Mouse (Mus musculus) adrenal gland (tissue): ENCODE data around the gene Rpl26.

Experiments used
- intact Hi-C: fragments of 180-260 bp; cut with DNase I; formaldehyde crosslinking; loops from one replicate; pipeline ENCODE4 v1.15.1; 2025

The Rpl26 gene

DNA sequence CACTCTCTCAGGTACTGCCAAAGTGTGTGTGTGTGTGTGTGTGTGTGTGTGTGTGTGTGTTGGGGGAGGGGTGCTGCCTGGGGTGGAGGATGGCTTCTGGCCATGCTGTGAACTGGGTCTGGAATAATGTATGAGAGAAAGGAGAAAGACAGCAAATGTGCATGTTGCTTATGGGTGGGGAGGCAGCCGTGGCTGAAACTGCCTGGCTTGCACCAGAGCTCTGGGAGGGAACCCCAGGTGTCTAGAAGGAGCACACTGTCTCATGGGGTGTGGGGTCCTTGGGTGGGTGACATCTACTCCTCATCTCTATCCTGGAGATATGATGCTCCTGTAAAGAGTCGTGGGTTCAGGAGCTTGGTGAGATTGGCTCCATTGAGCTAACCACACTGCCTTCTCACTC, 12.7 kb upstream of the Rpl26 start:
- intact Hi-C loops, result no loop called here

GRCm38 (mm10) chr11:68890625-68891024, 10.8 kb upstream of the Rpl26 start:
- intact Hi-C loops, result no loop called here

GRCm38 (mm10) chr11:68891823-68892222, 9.6 kb upstream of the Rpl26 start:
- intact Hi-C loops, result no loop called here

GRCm38 (mm10) chr11:68892233-68892832, 9.1 kb upstream of the Rpl26 start:
- intact Hi-C loops, result no loop called here

DNA sequence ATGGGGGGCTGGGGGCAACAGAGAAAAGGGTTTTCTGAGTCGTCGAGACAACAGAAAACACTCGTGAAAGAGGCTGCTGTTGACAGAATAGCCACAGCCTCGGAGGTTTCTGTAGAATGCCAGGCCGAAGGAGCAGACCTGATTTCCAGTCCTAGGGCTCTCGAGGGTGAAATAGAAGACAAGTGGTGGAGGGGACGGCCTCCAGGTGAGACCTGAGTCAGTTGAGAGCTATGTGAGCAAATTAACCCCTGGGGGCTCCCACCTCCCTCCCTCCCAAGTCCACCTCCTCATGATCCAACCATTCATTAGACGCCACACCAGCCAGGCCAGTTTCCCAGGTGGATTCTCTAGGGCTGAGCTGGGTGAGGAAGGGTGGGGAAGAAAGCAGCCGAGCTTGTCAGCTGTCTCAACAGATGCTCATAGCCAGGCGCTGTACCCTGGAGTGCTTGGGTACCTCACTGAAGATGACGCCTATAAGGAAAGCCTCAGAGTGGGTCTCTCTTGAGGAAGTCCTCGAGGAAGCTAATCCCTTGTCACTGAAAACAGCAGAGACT, 7.4 kb upstream of the Rpl26 start:
- intact Hi-C loops, result no loop called here

GRCm38 (mm10) chr11:68896247-68896646, 5.1 kb upstream of the Rpl26 start:
- intact Hi-C loops, result no loop called here

GRCm38 (mm10) chr11:68897120-68897519, 4.3 kb upstream of the Rpl26 start:
- intact Hi-C loops, result no loop called here

GRCm38 (mm10) chr11:68897838-68898237, 3.5 kb upstream of the Rpl26 start:
- intact Hi-C loops, result no loop called here

- intact Hi-C loops, result no loop called here
These were observed 2.6 kb upstream of the Rpl26 start for GRCm38 (mm10) chr11:68898790-68899189.

GRCm38 (mm10) chr11:68899815-68900214, 1.6 kb upstream of the Rpl26 start:
- intact Hi-C loops, result loop anchor here (5.0 kb wide), 2 partner anchors 67 to 137 kb away; partner anchors contain the start of gene Slc25a35

- intact Hi-C loops, result loop anchor here (5.0 kb wide), 2 partner anchors 67 to 137 kb away; partner anchors contain the start of gene Slc25a35
These were observed 648 bp upstream of the Rpl26 start for GRCm38 (mm10) chr11:68900519-68901350.

GRCm38 (mm10) chr11:68902047-68902364, 623 bp downstream of the Rpl26 start:
- intact Hi-C loops, result loop anchor here (5.0 kb wide), 2 partner anchors 65 to 135 kb away; partner anchors contain the start of gene Slc25a35

DNA sequence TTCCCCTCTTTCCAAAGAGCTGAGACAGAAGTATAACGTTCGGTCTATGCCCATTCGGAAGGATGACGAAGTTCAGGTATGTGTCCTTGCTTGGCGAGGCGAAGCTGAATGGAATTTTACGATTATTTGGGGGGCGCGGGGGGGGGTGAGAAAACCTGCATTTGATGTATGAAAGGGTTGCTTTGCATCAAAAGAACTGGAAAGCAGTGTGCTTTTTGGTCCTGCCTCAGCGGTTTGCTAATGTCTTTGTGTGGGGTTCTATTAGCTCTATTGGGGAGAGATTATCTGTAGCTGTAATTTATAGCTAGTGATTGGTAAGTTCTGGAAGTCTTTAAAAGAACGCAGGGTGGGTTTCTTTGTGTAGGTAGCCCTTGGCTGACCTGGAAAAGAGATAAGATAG, 984 bp downstream of the Rpl26 start:
- intact Hi-C loops, result loop anchor here (5.0 kb wide), 2 partner anchors 65 to 135 kb away; partner anchors contain the start of gene Slc25a35

DNA sequence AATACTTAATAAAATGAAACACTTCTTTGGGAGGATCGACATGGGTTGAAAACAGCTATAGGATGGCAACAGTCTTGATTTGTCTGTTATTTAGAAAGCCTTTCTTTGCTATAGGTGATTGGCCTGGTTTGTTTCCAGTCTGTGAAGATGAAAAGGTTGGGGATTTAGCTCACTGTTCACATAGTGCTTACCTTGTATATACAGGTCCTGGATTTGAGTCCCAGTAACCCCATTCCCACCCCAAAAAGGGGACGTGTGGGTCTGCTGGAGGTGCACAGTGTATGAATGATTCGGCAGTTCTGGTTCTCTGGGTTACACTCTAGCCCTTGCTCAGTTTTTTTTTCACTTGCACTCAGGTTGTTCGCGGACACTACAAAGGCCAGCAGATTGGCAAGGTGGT, 1.4 kb downstream of the Rpl26 start:
- intact Hi-C loops, result loop anchor here (5.0 kb wide), 2 partner anchors 64 to 134 kb away; partner anchors contain the start of gene Slc25a35

- intact Hi-C loops, result loop anchor here (5.0 kb wide), 2 partner anchors 64 to 134 kb away; partner anchors contain the start of gene Slc25a35
These were observed 2.4 kb downstream of the Rpl26 start for GRCm38 (mm10) chr11:68903775-68904174.

DNA sequence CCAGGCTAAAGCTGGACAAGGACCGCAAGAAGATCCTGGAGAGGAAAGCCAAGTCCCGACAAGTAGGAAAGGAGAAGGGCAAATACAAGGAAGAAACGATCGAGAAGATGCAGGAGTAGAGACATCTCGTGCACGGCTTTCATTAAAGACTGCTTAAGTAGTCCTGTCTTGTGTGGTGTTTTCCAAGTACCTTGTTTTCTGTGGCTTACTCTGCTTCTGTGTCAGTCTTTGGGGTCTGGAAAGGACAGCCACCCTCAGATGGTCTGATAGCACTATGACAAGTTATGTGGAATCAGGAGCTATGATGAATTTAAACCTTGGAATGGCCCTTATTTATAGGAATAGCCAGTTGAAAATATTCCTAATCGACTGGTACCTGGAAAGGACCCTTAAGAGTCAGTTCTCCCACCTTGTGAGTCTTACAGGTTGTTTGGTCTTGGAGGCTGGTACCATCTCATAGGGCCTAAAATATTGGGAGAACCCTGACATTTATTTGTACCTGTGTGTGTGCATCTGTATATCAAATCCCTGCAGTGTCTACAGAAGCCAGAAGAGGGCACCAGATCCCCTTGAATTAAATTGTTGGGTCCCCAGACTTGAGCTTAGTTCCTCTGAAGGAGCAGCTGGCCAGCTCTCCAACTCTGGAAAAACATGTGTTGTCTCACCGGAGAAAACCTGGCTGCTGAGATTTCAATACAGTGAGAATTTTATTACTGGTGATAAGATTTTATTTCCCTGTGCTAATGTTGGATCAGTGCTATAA, 3.2 kb downstream of the Rpl26 start:
- intact Hi-C loops, result loop anchor here (5.0 kb wide), 3 partner anchors 63 to 133 kb away; partner anchors contain the start of gene Slc25a35

- intact Hi-C loops, result loop anchor here (5.0 kb wide), 1 partner anchor 77 kb away; no protein-coding TSS in a partner anchor
These were observed 3.8 kb downstream of the Rpl26 start for GRCm38 (mm10) chr11:68905138-68905531.

DNA sequence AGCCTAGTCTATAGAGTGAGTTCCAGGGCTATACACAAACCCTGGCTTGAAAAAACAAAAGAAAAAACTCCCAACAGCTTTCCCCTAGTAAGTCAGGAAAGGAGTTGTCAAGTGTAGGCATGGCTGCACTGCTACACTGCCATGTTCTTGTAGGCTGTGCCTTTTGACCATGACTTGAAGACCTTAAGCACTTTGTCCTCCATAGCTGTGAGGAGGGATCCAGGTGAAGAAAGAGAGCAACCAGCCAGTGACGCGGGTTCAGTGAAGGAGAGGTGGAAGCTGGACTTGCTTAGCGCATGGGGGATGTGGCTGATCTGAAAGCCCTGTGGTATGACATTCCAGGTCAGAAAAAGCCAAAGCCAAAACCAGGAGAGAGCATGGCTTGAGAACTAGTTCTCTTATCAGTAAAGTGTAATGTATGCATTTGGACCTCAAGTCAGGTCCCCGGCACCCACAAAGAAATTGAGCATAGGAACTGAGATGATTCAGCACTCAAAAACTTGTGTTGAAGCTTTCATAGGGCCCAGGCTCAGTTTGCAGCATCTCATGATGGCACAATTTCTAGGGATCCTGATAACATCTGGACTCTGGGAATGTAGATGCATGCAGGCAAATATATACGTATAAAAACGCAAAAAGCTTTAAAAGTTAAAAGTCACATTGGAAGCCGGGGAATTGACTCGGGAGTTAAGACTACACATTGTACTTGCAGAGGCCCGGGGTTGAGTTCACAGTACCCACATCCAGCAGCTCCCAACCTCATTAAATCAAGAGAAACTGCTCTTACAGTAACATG, 4.5 kb downstream of the Rpl26 start:
- intact Hi-C loops, result loop anchor here (5.0 kb wide), 1 partner anchor 76 kb away; no protein-coding TSS in a partner anchor

DNA sequence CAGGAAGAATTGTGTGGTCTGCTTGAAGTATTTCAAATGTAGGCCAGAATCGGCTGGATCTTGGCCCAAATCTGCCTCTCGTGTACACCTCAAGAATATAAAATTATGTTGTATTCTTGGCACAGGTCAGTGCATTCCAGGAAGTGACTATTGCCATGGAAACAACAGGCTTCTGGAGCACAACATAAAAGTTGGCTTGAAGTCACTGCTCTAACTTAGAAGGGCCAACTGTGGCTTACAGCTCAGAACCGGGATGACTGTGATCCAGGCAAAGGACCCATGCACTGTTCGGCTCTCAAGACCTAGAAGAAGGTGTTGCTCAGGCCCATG, 5.0 kb downstream of the Rpl26 start:
- intact Hi-C loops, result loop anchor here (5.0 kb wide), 1 partner anchor 76 kb away; no protein-coding TSS in a partner anchor

- intact Hi-C loops, result loop anchor here (5.0 kb wide), 1 partner anchor 75 kb away; no protein-coding TSS in a partner anchor
These were observed 5.9 kb downstream of the Rpl26 start for GRCm38 (mm10) chr11:68907251-68907650.
